Mouse (Mus musculus) ES-Bruce4 (cell line): ENCODE measurements around the gene Atf7. TPM values are rescaled to one million over a fixed set of nuclear protein-coding genes. Genes with fewer than 3 reads are reported as not detected.

Experiments
- H3K27ac ChIP-seq: 2 replicates; pipeline ENCODE4 v1.5.1; 2012; ENCODE audit warnings: low read length, inconsistent platforms; ENCODE audit not compliant: insufficient read depth
- H3K27me3 ChIP-seq: 2 replicates; pipeline ENCODE4 v1.6.1; 2012; ENCODE audit warnings: mild to moderate bottlenecking, low read length, inconsistent platforms; ENCODE audit not compliant: control insufficient read depth, poor library complexity, insufficient read depth, severe bottlenecking
- H3K36me3 ChIP-seq: 2 replicates; pipeline ENCODE4 v1.6.1; 2012; ENCODE audit warnings: inconsistent platforms, mild to moderate bottlenecking, low read length, moderate library complexity; ENCODE audit not compliant: control insufficient read depth, poor library complexity, insufficient read depth, severe bottlenecking
- H3K4me1 ChIP-seq: one replicate; pipeline ENCODE4 v1.8.1; 2011; ENCODE audit warnings: low read length; ENCODE audit not compliant: control insufficient read depth, insufficient read depth
- H3K4me3 ChIP-seq: 2 replicates; pipeline ENCODE4 v1.5.1; 2011; ENCODE audit warnings: low read depth, mild to moderate bottlenecking, low read length
- H3K9ac ChIP-seq: 2 replicates; pipeline ENCODE4 v1.6.1; 2012; ENCODE audit warnings: low read depth, mild to moderate bottlenecking, inconsistent platforms; ENCODE audit not compliant: poor library complexity, severe bottlenecking
- H3K9me3 ChIP-seq: replicated peaks from 2 replicates; pipeline ENCODE4 v1.6.1; 2012; ENCODE audit warnings: mild to moderate bottlenecking, low read length, inconsistent platforms; ENCODE audit not compliant: control insufficient read depth, poor library complexity, insufficient read depth, severe bottlenecking
- CTCF ChIP-seq: IDR thresholded peaks from one replicate; pipeline ENCODE4 v1.8.1; 2011; ENCODE audit warnings: low read depth, low read length
- EP300 ChIP-seq: IDR thresholded peaks from 2 replicates; pipeline ENCODE4 v1.6.1; 2011; ENCODE audit warnings: low read depth, low read length; ENCODE audit not compliant: insufficient read depth
- POLR2A ChIP-seq: IDR thresholded peaks from one replicate; pipeline ENCODE4 v1.8.1; 2011; ENCODE audit warnings: low read length; ENCODE audit not compliant: insufficient read depth
- polyA plus RNA-seq: library from polyadenylated mRNA; stranded (reverse); fragments of >200 nt; gene quantifications from 2 replicates; pipeline ENCODE4 v1.2.4, GENCODE M21; 2011; ENCODE audit warnings: low read depth; ENCODE audit not compliant: missing spikeins, insufficient read depth, insufficient read length

The Atf7 gene
- polyA plus RNA-seq, 1 experiment: 40.2 TPM

GRCm38 (mm10) chr15:102487664-102488063 lies 137.6 kb downstream of the Atf7 start:
- TF ChIP-seq POLR2A: no peak
- no peak for TF ChIP-seq CTCF
- no peak for TF ChIP-seq EP300
- Histone ChIP-seq H3K36me3 (peaks cover 89% of the 10 kb centered on the region), H3K9ac (no peak overlapping the region)

GRCm38 (mm10) chr15:102485853-102486252 lies 139.4 kb downstream of the Atf7 start:
- no peaks in the 10 kb centered on the region for H3K27me3 ChIP-seq
- no peak overlapping the region for H3K9ac ChIP-seq
- H3K27ac ChIP-seq: no peak overlapping the region
- H3K9me3 ChIP-seq: no peaks in the 10 kb centered on the region
- no peak for TF ChIP-seq EP300
- TF ChIP-seq POLR2A: no peak
- TF ChIP-seq CTCF: no peak
- no peak overlapping the region for H3K4me3 ChIP-seq
- no peaks in the 10 kb centered on the region for H3K4me1 ChIP-seq
- H3K36me3 ChIP-seq: peaks cover 90% of the 10 kb centered on the region

More at GRCm38 (mm10) chr15:102487664-102488063, 137.6 kb downstream of the Atf7 start:
- Histone ChIP-seq H3K9me3 (no peaks in the 10 kb centered on the region), H3K4me1 (no peaks in the 10 kb centered on the region), H3K27ac (no peak overlapping the region), H3K27me3 (no peaks in the 10 kb centered on the region), H3K4me3 (no peak overlapping the region)

DNA sequence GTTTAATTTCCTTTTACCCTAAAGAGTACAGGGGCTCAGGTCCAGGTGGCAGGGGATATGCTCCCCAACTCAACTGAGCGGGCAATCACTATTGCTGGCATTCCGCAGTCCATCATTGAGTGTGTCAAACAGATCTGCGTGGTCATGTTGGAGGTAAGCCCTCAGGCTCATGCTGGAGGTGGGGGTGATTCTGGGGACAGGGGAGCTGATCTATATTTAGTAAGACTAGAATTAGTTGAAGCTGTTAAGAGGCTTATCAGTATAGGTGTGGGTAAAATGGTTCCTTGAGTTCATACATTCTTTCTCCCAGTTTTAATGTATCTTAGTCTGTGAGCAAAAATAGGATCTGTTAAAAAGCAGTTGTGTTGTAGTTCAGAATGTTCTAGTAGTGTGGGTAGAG lies 142.1 kb downstream of the Atf7 start:
- H3K9ac ChIP-seq: no peak overlapping the region
- peaks cover 86% of the 10 kb centered on the region for H3K36me3 ChIP-seq
- no peak overlapping the region for H3K4me3 ChIP-seq
- H3K27me3 ChIP-seq: no peaks in the 10 kb centered on the region
- no peaks in the 10 kb centered on the region for H3K4me1 ChIP-seq
- no peaks in the 10 kb centered on the region for H3K9me3 ChIP-seq
- H3K27ac ChIP-seq: no peak overlapping the region
- TF ChIP-seq CTCF (no peak), POLR2A (no peak), EP300 (no peak)

Other genes starting within 250 kb of the Atf7 start
- 103 and 106 TPM in 2 replicates for gene Sp1, start 219.3 kb downstream of the Atf7 start, polyA plus RNA-seq
- 1.8 and 2.8 TPM in 2 replicates for gene Amhr2, start 180.1 kb downstream of the Atf7 start, polyA plus RNA-seq
- 49.7 and 55.4 TPM in 2 replicates for gene Prr13, start 166.4 kb downstream of the Atf7 start, polyA plus RNA-seq
- gene Pcbp2, start 154.9 kb downstream of the Atf7 start, polyA plus RNA-seq: 1,129 and 1,194 TPM in 2 replicates
- gene Gm10337, start 121.7 kb downstream of the Atf7 start, polyA plus RNA-seq: not detected in 2 replicates
- 11.1 and 14.0 TPM in 2 replicates for gene Map3k12, start 108.4 kb downstream of the Atf7 start, polyA plus RNA-seq
- 45.3 and 47.5 TPM in 2 replicates for gene Tarbp2, start 107.3 kb downstream of the Atf7 start, polyA plus RNA-seq
- gene Npff, start 100.5 kb downstream of the Atf7 start, polyA plus RNA-seq: 0.68 and 1.0 TPM in 2 replicates
- gene Gm28047, start 397 bp downstream of the Atf7 start, polyA plus RNA-seq: not detected in 2 replicates
- 201 and 203 TPM in 2 replicates for gene Atp5g2, start 46.9 kb upstream of the Atf7 start, polyA plus RNA-seq
- 47.9 and 51.9 TPM in 2 replicates for gene Calcoco1, start 96.7 kb upstream of the Atf7 start, polyA plus RNA-seq